In genomic region chr15:103121416-103121815, GRCm38 (mm10) we compare ENCODE assay signal across 9 mouse cellular contexts. TPM values are rescaled to one million over a fixed set of nuclear protein-coding genes. Genes with fewer than 3 reads are reported as not detected.
DNase-seq lines count a peak whose midpoint lies in the region; ATAC-seq and TF ChIP-seq lines count a peak whose summit lies in the region.
"Had no signal": no experiment of that assay in that cellular context is flagged by ENCODE, and none has a peak within 500 bp of the region (broad histone marks: within the 10 kb centered on the region; RNA-seq: fewer than 3 reads in every experiment).

No protein-coding gene starts in this region.

- peak; percentile 27 for DNase-seq in embryo, embryonic 11 days
- DNase-seq in embryo, embryonic 9.5 days (ENCODE audit: extremely low spot score) = no peak
- no peak for DNase-seq in neural tube, embryonic 11.5 days (ENCODE audit: low spot score)
- DNase-seq in neural tube, embryonic 10.5 days (ENCODE audit: extremely low spot score, low spot score) = no peak
- DNase-seq in gastrocnemius, postnatal 10 days = peak; percentile 63
- peak; percentile 44 for DNase-seq in limb, embryonic 14.5 days (ENCODE audit: low spot score)
- DNase-seq in spleen, adult 18-20 months = no peak
- DNase-seq: lung, postnatal 36 days had no signal

- no peak for ATAC-seq in neural tube, embryonic 11.5 days (ENCODE audit: insufficient read depth, low FRiP score, low TSS enrichment)
- no peak for ATAC-seq in limb, embryonic 14.5 days (ENCODE audit: low FRiP score, low read depth)
- ATAC-seq in liver, embryonic 12.5 days = no peak

- no peaks in the 10 kb centered on the region for H3K9me3 ChIP-seq in neural tube, embryonic 11.5 days (ENCODE audit: control insufficient read depth, low read length)
- no peaks in the 10 kb centered on the region for H3K9me3 ChIP-seq in limb, embryonic 14.5 days (ENCODE audit: control insufficient read depth, low read length)
- no peaks in the 10 kb centered on the region for H3K9me3 ChIP-seq in liver, embryonic 12.5 days (replicated peaks)

- H3K4me3 ChIP-seq in neural tube, embryonic 11.5 days (ENCODE audit: low read depth, low read length) = no peak overlapping the region
- no peak overlapping the region for H3K4me3 ChIP-seq in limb, embryonic 14.5 days (replicated peaks; ENCODE audit: low read length)
- no peak overlapping the region for H3K4me3 ChIP-seq in liver, embryonic 12.5 days

- TF ChIP-seq POLR2A in limb, embryonic 14.5 days (IDR thresholded peaks at IDR 0.05; ENCODE audit: borderline replicate concordance, extremely low read depth, insufficient read depth, insufficient read length) = no peak

- 0 out of 2 replicates have a peak overlapping the region, but pooled peaks have one; percentile 28 for H3K27ac ChIP-seq in neural tube, embryonic 11.5 days (ENCODE audit: low read depth, low read length)
- no peak overlapping the region for H3K27ac ChIP-seq in limb, embryonic 14.5 days (replicated peaks; ENCODE audit: low read depth, low read length)
- no peak overlapping the region for H3K27ac ChIP-seq in liver, embryonic 12.5 days

- H3K9ac ChIP-seq in neural tube, embryonic 11.5 days (ENCODE audit: low read length) = no peak overlapping the region
- H3K9ac ChIP-seq in limb, embryonic 14.5 days (ENCODE audit: low read depth, low read length, severe bottlenecking) = no peak overlapping the region
- H3K9ac ChIP-seq in liver, embryonic 12.5 days = no peak overlapping the region

- 35% methylated on average over 5 of the region's 5 CpGs for WGBS in neural tube, embryonic 11.5 days
- WGBS in limb, embryonic 14.5 days = 14% methylated on average over 5 of the region's 5 CpGs
- WGBS in liver, embryonic 12.5 days (ENCODE audit: insufficient replicate concordance) = 29% methylated on average over 5 of the region's 5 CpGs

- no peak overlapping the region for H3K4me2 ChIP-seq in neural tube, embryonic 11.5 days (ENCODE audit: low read depth)
- H3K4me2 ChIP-seq in limb, embryonic 14.5 days (replicated peaks; ENCODE audit: low read depth, low read length, severe bottlenecking) = no peak overlapping the region
- no peak overlapping the region for H3K4me2 ChIP-seq in liver, embryonic 12.5 days

- peaks cover 41% of the 10 kb centered on the region for H3K4me1 ChIP-seq in neural tube, embryonic 11.5 days (ENCODE audit: control insufficient read depth, insufficient read depth, low read length)
- peaks cover 8% of the 10 kb centered on the region for H3K4me1 ChIP-seq in limb, embryonic 14.5 days (ENCODE audit: control insufficient read depth, insufficient read depth, low read length)
- H3K4me1 ChIP-seq in liver, embryonic 12.5 days = 0 out of 2 replicates have a peak, but pooled peaks cover 6% of the 10 kb centered on the region

- H3K36me3 ChIP-seq in neural tube, embryonic 11.5 days (ENCODE audit: control insufficient read depth, insufficient read depth, low read length) = no peaks in the 10 kb centered on the region
- H3K36me3 ChIP-seq in limb, embryonic 14.5 days (ENCODE audit: control insufficient read depth, insufficient read depth, low read length) = no peaks in the 10 kb centered on the region
- no peaks in the 10 kb centered on the region for H3K36me3 ChIP-seq in liver, embryonic 12.5 days

- H3K27me3 ChIP-seq in neural tube, embryonic 11.5 days (ENCODE audit: control insufficient read depth, insufficient read depth, low read length) = no peaks in the 10 kb centered on the region
- peaks cover 34% of the 10 kb centered on the region for H3K27me3 ChIP-seq in limb, embryonic 14.5 days (ENCODE audit: control insufficient read depth, insufficient read depth, low read length)
- peaks cover 98% of the 10 kb centered on the region for H3K27me3 ChIP-seq in liver, embryonic 12.5 days (replicated peaks)

RNA-seq across cellular contexts. Expression of gene Smug1, which starts 45.5 kb away (rescaled TPM):
- polyA plus RNA-seq in neural tube, embryonic 11.5 days (2014; fragmentation: Nextera tagmentation; extraction: Ambion mirVana) = 55.9 and 65.4 TPM in 2 replicates
- total RNA-seq in gastrocnemius, postnatal 10 days (2021) = 10 to 100 TPM; 10.5 to 12.2 TPM
- 18.6 and 22.4 TPM in 2 replicates for polyA plus RNA-seq in limb, embryonic 14.5 days (2012; rRNA removed)
- 18.2 and 18.9 TPM in 2 replicates for polyA plus RNA-seq in limb, embryonic 14.5 days (2014; fragmentation: Nextera tagmentation; extraction: Ambion mirVana)
- polyA plus RNA-seq in liver, embryonic 12.5 days (2016; fragmentation: Nextera tagmentation; extraction: Ambion mirVana) = 6.7 and 7.8 TPM in 2 replicates

Comparison
In these comparisons a context has a peak if more than half of its experiments do, and no peak if none do; other contexts are left out.
1. DNase-seq: peak in embryo, embryonic 11 days (single experiment), gastrocnemius, postnatal 10 days (single experiment) and limb, embryonic 14.5 days (single experiment); none in embryo, embryonic 9.5 days (single experiment), neural tube, embryonic 11.5 days (single experiment), neural tube, embryonic 10.5 days (single experiment) and spleen, adult 18-20 months (0 of 2).